Comparison of ENCODE assay signal across 8 mouse cellular contexts in genomic region chr8:79587258-79587657, GRCm38 (mm10). TPM values are rescaled to one million over a fixed set of nuclear protein-coding genes. Genes with fewer than 3 reads are reported as not detected.
DNase-seq lines count a peak whose midpoint lies in the region; ATAC-seq lines count a peak whose summit lies in the region.

No protein-coding gene starts in this region.

- peak; percentile 40 to 65 for DNase-seq in heart, postnatal 14 days
- no peak for DNase-seq in heart, adult 8-10 months (ENCODE audit: low spot score)
- DNase-seq in urinary bladder, postnatal 14 days (ENCODE audit: low spot score) = peak; percentile 73
- DNase-seq in urinary bladder, postnatal 10 days (ENCODE audit: low spot score) = no peak
- peak; percentile 46 for DNase-seq in c-Kit-positive CD71-negative TER-119-negative erythroid progenitor cells, embryonic 14.5 days (ENCODE audit: low read depth)
- DNase-seq in kidney, adult 8-10 months = peak; percentile 12 to 66
- peak; percentile 73 for DNase-seq in lung, postnatal 36 days

- intact Hi-C loops in heart, postnatal 14 days (cut with DNase I) = loop anchor here (2.0 to 5.0 kb wide), 2 partner anchors 52 to 895 kb away; partner anchors contain the start of gene Otud4

- ATAC-seq in erythroid progenitor cell, adult 5-6 weeks (replicated peaks; ENCODE audit: low FRiP score, poor library complexity, severe bottlenecking) = no peak

RNA-seq across cellular contexts. Expression of gene Otud4, which starts 52.2 kb away (rescaled TPM):
- 10 to 100 TPM; 45.5 to 45.7 TPM for total RNA-seq in heart, postnatal 14 days (2021)
- total RNA-seq in heart, adult 8-10 months (2022) = 10 to 100 TPM; 44.8 to 53.7 (median 46.0) TPM
- total RNA-seq in erythroid progenitor cell, adult 5-6 weeks (2015; ENCODE audit: low replicate concordance) = 22.2 and 47.2 TPM in 2 replicates
- total RNA-seq in erythroid progenitor cell, adult 5-6 weeks (2017; ENCODE audit: low replicate concordance) = 33.2 and 51.1 TPM in 2 replicates

Comparison
In these comparisons a context has a peak if more than half of its experiments do, and no peak if none do; other contexts are left out.
1. DNase-seq: peak in heart, postnatal 14 days (2 of 2), urinary bladder, postnatal 14 days (single experiment), c-Kit-positive CD71-negative TER-119-negative erythroid progenitor cells, embryonic 14.5 days (single experiment), kidney, adult 8-10 months (2 of 2) and lung, postnatal 36 days (single experiment); none in heart, adult 8-10 months (single experiment) and urinary bladder, postnatal 10 days (single experiment).